Mouse (Mus musculus) G1E (cell line): ENCODE results near the gene Ackr1.

Source experiments
- CTCF ChIP-seq: IDR thresholded peaks from 2 replicates; pipeline ENCODE4 v1.5.1; 2012; ENCODE audit warnings: low read depth, low read length, inconsistent platforms, mixed read lengths
- GATA1 ChIP-seq: IDR thresholded peaks from 2 replicates; pipeline ENCODE4 v1.6.1; 2012; ENCODE audit warnings: borderline replicate concordance, low read length, inconsistent platforms, mixed read lengths
- GATA2 ChIP-seq: IDR thresholded peaks from 2 replicates; pipeline ENCODE4 v1.6.1; 2012; ENCODE audit warnings: low read depth, low read length, inconsistent platforms, borderline replicate concordance
- POLR2AphosphoS5 ChIP-seq: IDR thresholded peaks from 2 replicates; pipeline ENCODE4 v1.6.1; 2012; ENCODE audit warnings: low read depth, low read length, inconsistent platforms; ENCODE audit not compliant: insufficient replicate concordance
- TAL1 ChIP-seq: conservative IDR thresholded peaks from 2 replicates; pipeline ENCODE4 v1.6.1; 2012; ENCODE audit warnings: low read depth, low read length, inconsistent platforms, mixed read lengths

DNA sequence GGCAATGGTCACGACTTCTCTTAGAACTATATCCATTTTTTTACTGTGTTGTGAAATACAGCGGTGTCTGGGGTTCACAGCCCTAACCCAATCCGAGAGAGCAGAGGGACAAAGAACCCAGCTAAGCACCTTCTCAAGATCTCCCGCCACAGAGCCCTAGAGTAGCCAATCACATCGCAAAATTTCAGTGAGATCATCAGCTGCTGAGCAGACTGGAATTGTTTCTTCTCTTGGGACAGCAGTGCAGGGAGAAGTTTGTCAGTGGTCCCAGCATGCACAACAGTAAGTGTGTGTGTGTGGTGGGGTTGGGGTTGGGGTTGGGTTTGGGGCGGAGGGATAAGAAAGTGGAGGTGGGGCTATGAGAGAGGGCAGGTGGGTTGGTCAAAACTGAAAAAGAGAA lies 16.4 kb upstream of the Ackr1 start:
- TF ChIP-seq CTCF = no peak
- TF ChIP-seq GATA1 = no peak
- TF ChIP-seq TAL1 = no peak
- TF ChIP-seq GATA2 = no peak
- TF ChIP-seq POLR2AphosphoS5 = no peak
